Mouse (Mus musculus): ENCODE measurements at regions not wholly inside any gene's neighbourhood (a gene's known extent, or its start where the extent isn't known, plus 50 kb on each side); places are given as distances from the start of the nearest gene placed in this dataset.

- no peak for DNase-seq
Observed at GRCm38 (mm10) chr1:105206216-105206615, 150.3 kb downstream of the Rnf152 start.

GRCm38 (mm10) chr1:105199305-105199704 lies 157.2 kb downstream of the Rnf152 start:
- peak; percentile 49 for DNase-seq

GRCm38 (mm10) chr1:105191126-105191525 lies 165.4 kb downstream of the Rnf152 start:
- DNase-seq = no peak

- DNase-seq = no peak
Observed at GRCm38 (mm10) chr1:105188920-105189266, 167.6 kb downstream of the Rnf152 start.

- peak; percentile 10 for DNase-seq
Observed at GRCm38 (mm10) chr1:105188210-105188919, 168.1 kb downstream of the Rnf152 start.

- no peak for DNase-seq
Observed at GRCm38 (mm10) chr1:105184470-105184869, 172.0 kb downstream of the Rnf152 start.

- peak; percentile 62 for DNase-seq
Observed at GRCm38 (mm10) chr1:105179371-105179823, 177.1 kb downstream of the Rnf152 start.

- DNase-seq = no peak
Observed at GRCm38 (mm10) chr1:105178773-105179172, 177.7 kb downstream of the Rnf152 start.

- DNase-seq = no peak
Observed at GRCm38 (mm10) chr1:105177938-105178337, 178.6 kb downstream of the Rnf152 start.

GRCm38 (mm10) chr1:105177015-105177762 lies 179.3 kb downstream of the Rnf152 start:
- no peak for DNase-seq

- no peak for DNase-seq
Observed at GRCm38 (mm10) chr1:105170979-105171378, 185.5 kb downstream of the Rnf152 start.

- DNase-seq = no peak
Observed at GRCm38 (mm10) chr1:105170114-105170506, 186.4 kb downstream of the Rnf152 start.

GRCm38 (mm10) chr1:105169455-105170113 lies 186.9 kb downstream of the Rnf152 start:
- DNase-seq = no peak

- DNase-seq = no peak
Observed at GRCm38 (mm10) chr1:105168808-105169207, 187.7 kb downstream of the Rnf152 start.

GRCm38 (mm10) chr1:105157459-105158124 lies 198.9 kb downstream of the Rnf152 start:
- no peak for DNase-seq

- DNase-seq = no peak
Observed at GRCm38 (mm10) chr1:105152175-105152828, 204.2 kb downstream of the Rnf152 start.

- DNase-seq = no peak
Observed at GRCm38 (mm10) chr1:105151466-105151846, 205.1 kb downstream of the Rnf152 start.

GRCm38 (mm10) chr1:105150624-105151465 lies 205.7 kb downstream of the Rnf152 start:
- no peak for DNase-seq

GRCm38 (mm10) chr1:105148792-105149191 lies 207.7 kb downstream of the Rnf152 start:
- no peak for DNase-seq

GRCm38 (mm10) chr1:105148048-105148447 lies 208.5 kb downstream of the Rnf152 start:
- no peak for DNase-seq

GRCm38 (mm10) chr1:105123936-105124335 lies 232.6 kb downstream of the Rnf152 start:
- no peak for DNase-seq

- no peak for DNase-seq
Observed at GRCm38 (mm10) chr1:105117888-105118287, 238.6 kb downstream of the Rnf152 start.

All from lung, postnatal 14 days (tissue).